Mouse (Mus musculus) heart, adult 2 months (tissue): ENCODE results near the gene Stra6. TPM values are rescaled to one million over a fixed set of nuclear protein-coding genes. Genes with fewer than 3 reads are reported as not detected.

Experiments
- DNase-seq, 2 experiments: peaks; one replicate each; pipeline ENCODE4 v3.0.0; 2021
- H3K27ac ChIP-seq: fragments of 200-600 bp; 2 replicates; pipeline ENCODE4 v1.8.1; 2022
- H3K27me3 ChIP-seq: fragments of 200-500 bp; 2 replicates; pipeline ENCODE4 v1.6.1; 2012; ENCODE audit warnings: mild to moderate bottlenecking, low read length, inconsistent platforms, mixed read lengths; ENCODE audit not compliant: control insufficient read depth, insufficient read depth
- H3K36me3 ChIP-seq: fragments of 200-500 bp; 2 replicates; pipeline ENCODE4 v1.6.1; 2012; ENCODE audit warnings: low read length, inconsistent platforms; ENCODE audit not compliant: control insufficient read depth, insufficient read depth
- H3K4me1 ChIP-seq: fragments of 200-500 bp; 2 replicates; pipeline ENCODE4 v1.6.1; 2011; ENCODE audit warnings: low read length; ENCODE audit not compliant: control insufficient read depth, insufficient read depth
- H3K4me3 ChIP-seq: fragments of 200-600 bp; 2 replicates; pipeline ENCODE4 v1.8.1; 2022
- H3K79me2 ChIP-seq: fragments of 200-500 bp; replicated peaks from 2 replicates; pipeline ENCODE4 v1.6.1; 2012; ENCODE audit warnings: mild to moderate bottlenecking, inconsistent platforms, low read length, moderate library complexity, mixed read lengths; ENCODE audit not compliant: control insufficient read depth, insufficient read depth
- H3K9ac ChIP-seq: fragments of 200-500 bp; 2 replicates; pipeline ENCODE4 v1.6.1; 2012; ENCODE audit warnings: low read depth, mild to moderate bottlenecking, control low read depth, inconsistent platforms, low read length, mixed read lengths
- CTCF ChIP-seq: fragments of 200-600 bp; IDR thresholded peaks from 2 replicates; pipeline ENCODE4 v1.8.1; 2022; ENCODE audit warnings: antibody characterized with exemption, mild to moderate bottlenecking, moderate library complexity
- EP300 ChIP-seq: fragments of 200-500 bp; IDR thresholded peaks from 2 replicates; pipeline ENCODE4 v1.6.1; 2011; ENCODE audit warnings: low read depth, low read length, control low read depth; ENCODE audit not compliant: insufficient read depth
- POLR2A ChIP-seq: fragments of 200-500 bp; IDR thresholded peaks from 2 replicates; pipeline ENCODE4 v1.6.1; 2011; ENCODE audit warnings: mild to moderate bottlenecking, low read depth, low read length, control low read depth; ENCODE audit not compliant: insufficient read depth
- WGBS: fragments of 180-500 bp; shearing (Covaris S2); methylation state at CpG from one replicate; pipeline ENCODE4 v1.1.7; 2018; 5-methylcytosine and 5-hydroxymethylcytosine counted together
- intact Hi-C: fragments of 180-260 bp; cut with DNase I; formaldehyde crosslinking; loops from one replicate; pipeline ENCODE4 v1.15.1; 2025
- polyA plus RNA-seq: library from polyadenylated mRNA; depleted of rRNA; stranded (reverse); fragments of >200 nt; gene quantifications from 2 replicates; pipeline ENCODE4 v1.2.3, GENCODE M21; 2012; rRNA removed
- total RNA-seq, 2 experiments: library from RNA; stranded (reverse); gene quantifications; 2 replicates each; pipeline ENCODE4 v1.2.3; 2021

Stra6 gene
- total and polyA plus RNA-seq, 3 experiments: 0.34 to 0.68 (median 0.65) TPM

- H3K27me3 ChIP-seq: peaks cover 33% of the 10 kb centered on the region
- H3K36me3 ChIP-seq: no peaks in the 10 kb centered on the region
- no peaks in the 10 kb centered on the region for H3K79me2 ChIP-seq
- H3K27ac ChIP-seq: no peak overlapping the region
- WGBS: 7% methylated on average over 41 of the region's 41 CpGs
- intact Hi-C loops: no loop called here
- H3K4me1 ChIP-seq: no peaks in the 10 kb centered on the region
- H3K4me3 ChIP-seq: no peak overlapping the region
- no peak overlapping the region for H3K9ac ChIP-seq
- TF ChIP-seq EP300: no peak
- TF ChIP-seq CTCF: no peak
- TF ChIP-seq POLR2A: no peak
- DNase-seq: no peak
These were observed 136.0 kb downstream of the Stra6 start for GRCm38 (mm10) chr9:58199381-58200269.

- WGBS: 14% methylated on average over 11 of the region's 11 CpGs
- intact Hi-C loops: no loop called here
- Histone ChIP-seq H3K36me3 (no peaks in the 10 kb centered on the region), H3K4me1 (no peaks in the 10 kb centered on the region), H3K9ac (no peak overlapping the region), H3K27ac (no peak overlapping the region), H3K27me3 (peaks cover 31% of the 10 kb centered on the region), H3K79me2 (no peaks in the 10 kb centered on the region), H3K4me3 (no peak overlapping the region)
- no peak for TF ChIP-seq EP300
- no peak for TF ChIP-seq POLR2A
- no peak for TF ChIP-seq CTCF
- no peak for DNase-seq
These were observed 136.9 kb downstream of the Stra6 start for GRCm38 (mm10) chr9:58200270-58201090.

GRCm38 (mm10) chr9:58201091-58201842, 137.7 kb downstream of the Stra6 start:
- Histone ChIP-seq H3K27ac (no peak overlapping the region), H3K36me3 (no peaks in the 10 kb centered on the region), H3K79me2 (no peaks in the 10 kb centered on the region), H3K4me1 (no peaks in the 10 kb centered on the region), H3K9ac (no peak overlapping the region), H3K27me3 (peaks cover 30% of the 10 kb centered on the region), H3K4me3 (no peak overlapping the region)
- intact Hi-C loops: no loop called here
- TF ChIP-seq POLR2A (no peak), CTCF (no peak), EP300 (no peak)
- WGBS: 10% methylated on average over 24 of the region's 24 CpGs
- DNase-seq: no peak

GRCm38 (mm10) chr9:58201861-58202549, 138.4 kb downstream of the Stra6 start:
- intact Hi-C loops: no loop called here
- 4% methylated on average over 37 of the region's 37 CpGs for WGBS

GRCm38 (mm10) chr9:58202676-58203453, 139.3 kb downstream of the Stra6 start:
- no peaks in the 10 kb centered on the region for H3K36me3 ChIP-seq
- H3K4me1 ChIP-seq: no peaks in the 10 kb centered on the region
- 13% methylated on average over 14 of the region's 14 CpGs for WGBS
- H3K27me3 ChIP-seq: peaks cover 26% of the 10 kb centered on the region
- intact Hi-C loops: no loop called here
- no peak for TF ChIP-seq CTCF
- no peak for TF ChIP-seq EP300
- TF ChIP-seq POLR2A: no peak
- no peak overlapping the region for H3K4me3 ChIP-seq
- DNase-seq: no peak
- no peak overlapping the region for H3K27ac ChIP-seq
- no peaks in the 10 kb centered on the region for H3K79me2 ChIP-seq
- no peak overlapping the region for H3K9ac ChIP-seq

More at GRCm38 (mm10) chr9:58201861-58202549, 138.4 kb downstream of the Stra6 start:
- TF ChIP-seq EP300 (no peak), POLR2A (no peak), CTCF (no peak)
- H3K9ac ChIP-seq: no peak overlapping the region
- no peaks in the 10 kb centered on the region for H3K4me1 ChIP-seq
- no peak overlapping the region for H3K27ac ChIP-seq
- peaks cover 29% of the 10 kb centered on the region for H3K27me3 ChIP-seq
- H3K79me2 ChIP-seq: no peaks in the 10 kb centered on the region
- H3K36me3 ChIP-seq: no peaks in the 10 kb centered on the region
- no peak overlapping the region for H3K4me3 ChIP-seq
- DNase-seq: no peak

Other genes with a start within 250 kb of the Stra6 start
- 1 to 10 TPM; 4.0 to 4.6 TPM for gene Arid3b, start 227.0 kb upstream of the Stra6 start, total RNA-seq
- 3.6 and 3.8 TPM in 2 replicates for gene Arid3b, start 227.0 kb upstream of the Stra6 start, polyA plus RNA-seq
- gene Ubl7, start 152.8 kb upstream of the Stra6 start, total RNA-seq: 10 to 100 TPM; 75.2 to 83.2 TPM
- gene Ubl7, start 152.8 kb upstream of the Stra6 start, polyA plus RNA-seq: 139 and 142 TPM in 2 replicates
- gene Sema7a, start 123.7 kb upstream of the Stra6 start, total RNA-seq: 10 to 100 TPM; 26.7 to 31.1 TPM
- 29.0 and 31.3 TPM in 2 replicates for gene Sema7a, start 123.7 kb upstream of the Stra6 start, polyA plus RNA-seq
- under 1 TPM in 1 of 2 experiments, not detected in 1; 0.29 TPM for gene Cyp11a1, start 57.4 kb upstream of the Stra6 start, total RNA-seq
- 0.06 and 0.29 TPM in 2 replicates for gene Cyp11a1, start 57.4 kb upstream of the Stra6 start, polyA plus RNA-seq
- gene Ccdc33, start 55.0 kb downstream of the Stra6 start, total RNA-seq: not detected
- 1.3 TPM in 1 of 2 replicates, not detected in the other for gene Ccdc33, start 55.0 kb downstream of the Stra6 start, polyA plus RNA-seq
- gene Islr, start 140.5 kb downstream of the Stra6 start, total RNA-seq: 10 to 100 TPM; 19.1 to 29.8 TPM
- gene Islr, start 140.5 kb downstream of the Stra6 start, polyA plus RNA-seq: 100.0 and 139 TPM in 2 replicates
- gene Islr2, start 140.5 kb downstream of the Stra6 start, total RNA-seq: under 1 TPM; 0.57 to 0.96 TPM
- 0.61 and 1.8 TPM in 2 replicates for gene Islr2, start 140.5 kb downstream of the Stra6 start, polyA plus RNA-seq
- 1 to 10 TPM; 7.5 to 8.2 TPM for gene Pml, start 186.0 kb downstream of the Stra6 start, total RNA-seq
- gene Pml, start 186.0 kb downstream of the Stra6 start, polyA plus RNA-seq: 10.4 and 10.5 TPM in 2 replicates
- 1 to 10 TPM; 9.2 to 9.6 TPM for gene Stoml1, start 189.4 kb downstream of the Stra6 start, total RNA-seq
- 23.4 and 29.4 TPM in 2 replicates for gene Stoml1, start 189.4 kb downstream of the Stra6 start, polyA plus RNA-seq
- gene Loxl1, start 249.4 kb downstream of the Stra6 start, total RNA-seq: 10 to 100 TPM; 22.1 to 28.4 TPM
- gene Loxl1, start 249.4 kb downstream of the Stra6 start, polyA plus RNA-seq: 57.5 and 59.7 TPM in 2 replicates